Mouse (Mus musculus): ENCODE results near the gene Nelfa.
"Not testable (repeated sequence)": the region's sequence is repeated elsewhere in the genome, so short reads cannot be mapped to it uniquely, and the experiment has no call there.

Gene Nelfa

DNA sequence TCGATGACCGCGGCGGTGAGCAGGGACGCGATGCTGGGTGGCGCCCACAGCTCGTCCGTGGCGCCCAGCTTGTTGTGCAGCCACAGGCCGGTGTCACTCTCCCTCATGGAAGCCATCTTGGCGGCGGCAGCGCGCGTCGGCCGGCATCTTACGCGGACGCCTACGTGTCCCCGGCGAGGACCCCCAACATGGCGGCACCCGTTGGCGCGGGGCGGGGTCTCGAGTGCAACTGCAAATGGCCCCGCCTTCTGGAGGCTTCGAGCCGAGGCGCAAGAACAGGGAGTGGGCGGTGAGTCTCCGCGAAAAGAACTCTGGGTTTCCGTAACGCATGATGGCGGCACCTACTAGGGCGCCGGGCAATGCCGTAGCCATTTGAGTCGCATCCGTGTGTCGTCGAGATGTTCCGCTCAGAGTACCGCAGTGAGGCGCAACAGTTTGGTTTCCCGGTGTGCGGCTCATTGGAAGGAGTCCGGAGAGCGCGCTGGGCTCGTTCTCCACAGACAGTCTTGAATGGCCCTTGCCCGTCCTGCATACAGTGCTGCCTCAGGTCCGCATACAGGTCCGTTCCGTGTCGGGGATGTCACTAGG is at the start of gene Nelfa:
Gene Nelfa, minus strand, starts transcription at position 294 of the 588 bp plus-strand sequence.
- DNase-seq (ENCODE audit: low read depth) = peak; percentile 98

DNA sequence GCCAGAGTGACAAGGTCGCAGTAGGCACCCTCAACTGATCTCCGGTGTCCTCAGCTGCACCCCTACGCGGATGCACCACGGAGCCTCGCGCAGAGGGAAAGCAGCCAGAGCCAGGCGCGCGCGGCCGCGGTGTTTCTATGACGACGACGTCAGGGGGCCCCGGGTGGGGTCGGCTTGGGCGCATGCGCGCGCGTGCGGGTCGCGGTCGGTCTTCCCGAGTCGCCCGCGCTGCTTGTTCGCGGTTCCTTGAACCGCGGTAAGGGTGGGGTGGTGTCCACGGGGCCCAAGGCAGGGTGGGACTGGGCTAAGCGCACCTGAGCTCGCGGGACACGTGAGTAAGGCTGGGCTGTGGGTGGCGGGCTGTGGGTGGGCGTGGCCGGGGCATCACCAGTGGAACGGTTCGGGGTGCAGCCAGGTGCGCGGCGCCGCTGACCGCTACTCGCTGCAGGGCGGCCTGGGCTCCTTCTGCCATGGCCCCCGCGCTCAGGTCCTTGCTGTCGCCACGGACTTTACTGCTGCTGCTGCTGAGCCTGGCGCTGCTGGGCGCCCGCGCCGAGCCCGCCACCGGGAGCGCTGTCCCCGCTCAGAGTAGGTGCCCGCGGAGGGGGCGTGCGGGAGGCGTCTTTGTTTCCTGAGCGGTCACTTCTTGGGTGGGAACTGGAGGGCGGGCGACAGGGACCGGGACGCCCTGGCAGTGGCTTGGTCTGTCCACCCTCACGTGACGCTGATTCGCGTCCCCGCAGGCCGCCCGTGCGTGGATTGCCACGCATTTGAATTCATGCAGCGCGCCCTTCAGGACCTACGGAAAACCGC is 47.3 kb upstream of the Nelfa start, which contains the start of gene Gm1673:
Gene Gm1673, plus strand, starts transcription at position 125 of the 813 bp plus-strand sequence.
- DNase-seq (ENCODE audit: low read depth) = peak; percentile 6

DNA sequence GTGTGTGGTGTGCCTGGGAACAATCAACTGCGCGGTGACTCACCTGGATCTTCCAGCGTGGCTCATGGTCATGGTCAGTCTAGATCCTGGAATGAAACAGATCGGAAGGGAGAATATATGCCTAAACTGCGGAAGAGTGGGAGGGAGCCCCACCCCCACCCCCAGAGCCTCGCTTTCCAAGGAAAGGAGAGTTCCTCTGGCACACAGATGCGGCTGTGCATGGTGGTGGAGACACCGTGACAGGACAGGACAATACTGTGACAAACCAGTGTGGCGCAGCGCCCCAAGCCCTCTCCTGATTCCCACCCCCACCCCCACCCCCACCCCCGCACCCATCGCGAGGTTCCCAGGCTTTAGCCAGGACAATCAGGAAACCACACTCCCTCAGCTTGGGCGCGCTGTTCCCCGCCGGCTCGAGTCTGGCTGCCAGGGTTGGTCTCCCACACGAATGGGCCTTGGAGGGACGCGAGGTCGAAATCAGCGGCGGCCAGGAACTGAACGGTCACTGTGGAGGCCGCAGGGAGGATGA is 46.6 kb upstream of the Nelfa start:
- DNase-seq (ENCODE audit: low read depth) = no peak

DNA sequence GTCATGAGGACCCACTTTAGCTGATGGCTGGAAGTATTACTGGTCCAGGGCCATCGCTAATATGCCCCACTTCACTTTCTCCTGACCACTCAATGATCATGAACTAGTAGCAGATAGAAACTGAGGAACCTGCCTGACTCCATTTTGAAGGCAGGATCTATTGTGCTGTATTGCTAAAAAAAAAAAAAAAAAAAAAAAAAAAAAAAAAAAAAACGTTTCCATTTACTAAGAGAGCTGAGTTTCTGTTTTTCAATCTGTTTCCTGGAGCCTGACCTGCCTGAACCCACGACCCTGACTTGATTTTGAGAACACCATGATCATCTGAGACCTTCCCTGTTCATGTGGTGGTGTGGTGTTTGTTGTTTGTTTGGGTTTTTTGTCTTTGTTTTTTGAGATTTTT is 40.1 kb upstream of the Nelfa start:
- no peak for DNase-seq (ENCODE audit: low read depth)

DNA sequence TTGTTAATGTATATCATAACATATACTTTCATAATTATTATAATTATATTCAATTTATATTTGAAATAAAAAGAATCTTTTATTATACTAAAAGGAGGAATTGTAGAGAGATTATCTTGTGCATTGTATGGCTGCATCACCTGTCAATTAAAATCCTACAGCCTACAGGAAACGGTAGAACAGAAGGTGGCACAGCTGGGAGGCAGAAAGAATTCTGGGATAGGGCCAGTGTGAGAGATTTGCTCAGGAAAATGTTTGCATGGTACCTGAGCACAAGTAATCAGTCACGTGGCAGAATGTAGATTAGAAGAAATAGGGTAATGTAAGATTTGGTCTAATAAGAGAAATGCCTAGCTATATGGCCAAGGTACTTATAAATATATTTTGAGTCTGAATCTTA is 38.5 kb upstream of the Nelfa start:
- no peak for DNase-seq (ENCODE audit: low read depth)

DNA sequence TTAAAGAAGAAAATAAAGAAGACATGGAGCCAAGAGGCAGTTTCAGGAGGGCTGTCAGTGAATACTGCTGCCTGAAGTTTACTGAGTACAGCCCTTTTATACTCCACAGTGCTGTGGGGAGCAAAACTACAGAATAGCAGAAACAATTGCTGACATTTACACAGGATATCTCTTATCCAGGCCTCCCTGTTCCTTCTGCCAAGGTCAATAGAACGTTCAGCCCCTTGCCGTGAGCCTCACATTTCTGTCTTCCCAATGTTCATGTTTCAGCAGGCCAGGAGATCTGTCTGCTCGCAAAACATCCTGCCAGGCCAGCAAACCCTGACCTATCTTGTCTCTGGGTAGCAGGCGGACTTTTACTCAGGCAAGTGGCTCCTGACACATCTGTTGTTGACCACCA is 23.2 kb upstream of the Nelfa start:
- no peak for DNase-seq (ENCODE audit: low read depth)

DNA sequence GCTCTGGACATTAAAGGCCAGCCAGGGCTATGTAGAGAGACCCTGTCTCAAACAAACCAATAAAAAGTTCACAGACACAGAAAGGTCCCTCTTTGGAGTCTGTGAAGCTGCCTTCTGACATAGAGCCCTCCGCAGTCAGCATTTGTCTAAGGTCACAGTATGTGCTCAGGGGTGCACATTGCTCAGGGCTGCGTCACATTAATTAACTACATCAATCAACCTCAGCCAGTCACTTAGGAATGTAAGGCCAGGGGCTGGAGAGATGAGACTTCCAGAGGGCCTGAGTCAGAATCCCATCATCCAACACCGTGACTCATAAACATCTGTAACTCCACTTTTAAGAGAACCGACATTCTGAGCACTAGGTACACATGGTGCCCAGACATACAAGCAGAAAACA is 19.7 kb upstream of the Nelfa start:
- DNase-seq (ENCODE audit: low read depth) = no peak

DNA sequence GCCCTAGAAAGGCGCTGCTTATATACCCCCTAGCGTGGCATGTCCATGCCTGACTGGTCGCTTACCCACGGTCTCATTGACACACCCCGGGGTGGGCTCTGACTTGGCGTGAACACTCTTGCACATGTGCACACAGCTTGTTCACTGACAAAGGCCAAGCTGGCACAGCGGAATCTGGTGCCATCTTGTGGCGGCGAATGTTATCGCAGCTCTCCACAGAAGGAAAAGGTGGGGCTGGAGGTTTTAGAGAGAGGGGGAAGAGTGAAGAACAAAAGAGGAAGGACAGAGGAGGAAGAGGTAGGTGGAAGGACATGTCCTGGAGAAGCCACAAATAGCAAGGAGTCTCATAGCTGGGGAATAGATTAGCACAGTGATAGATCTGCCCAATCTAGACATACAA is 18.1 kb upstream of the Nelfa start:
- peak; percentile 73 for DNase-seq (ENCODE audit: low read depth)

DNA sequence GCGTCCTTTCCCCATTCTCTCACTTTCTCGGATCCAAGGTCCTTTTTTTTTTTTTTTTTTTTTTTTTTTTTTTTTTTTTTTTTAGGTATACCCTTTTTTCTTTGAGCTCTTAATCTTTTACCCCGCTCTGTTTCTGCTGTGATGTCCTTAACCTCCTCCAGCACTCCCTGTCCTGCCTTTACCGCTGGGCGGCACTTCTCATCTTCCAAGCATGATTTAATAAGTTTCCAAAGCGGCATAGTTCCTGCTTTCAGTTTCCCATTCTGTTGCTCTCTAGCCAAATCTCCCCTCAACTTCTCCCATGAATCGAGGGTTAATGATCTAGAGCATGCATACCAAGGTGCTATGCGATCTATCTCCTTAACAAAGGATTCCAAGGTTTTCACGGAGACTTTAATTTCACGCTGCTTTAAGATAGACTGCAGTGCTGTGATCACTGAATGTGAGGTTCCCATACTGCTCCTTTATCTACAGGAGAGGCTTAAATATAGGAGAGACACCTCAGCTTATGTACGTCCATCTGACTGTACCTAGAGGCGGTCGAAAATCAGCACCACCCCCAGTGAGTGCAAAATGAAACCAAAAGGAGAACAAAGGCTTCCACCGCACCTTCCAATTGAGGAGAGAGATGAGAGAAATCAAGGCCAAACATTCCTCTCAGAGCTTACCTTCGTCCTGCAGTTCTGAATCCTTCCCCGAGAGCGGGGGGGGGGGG is 17.4 kb upstream of the Nelfa start:
- DNase-seq (ENCODE audit: low read depth) = no peak

DNA sequence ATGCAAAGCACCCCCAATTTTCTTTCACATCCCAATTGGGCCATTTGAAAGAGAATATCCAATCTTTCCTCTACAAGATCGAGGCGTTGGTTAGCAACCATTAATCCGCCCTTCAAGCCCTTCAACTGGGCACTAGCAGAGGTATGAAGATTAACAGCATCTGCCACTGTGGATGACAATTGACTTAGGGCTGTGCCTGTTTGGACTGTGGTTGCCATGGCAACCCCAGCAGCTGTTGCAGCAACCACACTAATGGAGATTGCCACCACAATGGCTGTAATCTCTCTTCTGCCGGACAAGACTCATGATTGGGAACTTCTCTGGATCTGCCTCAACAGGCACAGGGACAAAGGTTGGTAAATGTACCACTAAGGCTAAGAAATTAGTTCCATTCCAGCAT is 12.1 kb upstream of the Nelfa start:
- no peak for DNase-seq (ENCODE audit: low read depth)

DNA sequence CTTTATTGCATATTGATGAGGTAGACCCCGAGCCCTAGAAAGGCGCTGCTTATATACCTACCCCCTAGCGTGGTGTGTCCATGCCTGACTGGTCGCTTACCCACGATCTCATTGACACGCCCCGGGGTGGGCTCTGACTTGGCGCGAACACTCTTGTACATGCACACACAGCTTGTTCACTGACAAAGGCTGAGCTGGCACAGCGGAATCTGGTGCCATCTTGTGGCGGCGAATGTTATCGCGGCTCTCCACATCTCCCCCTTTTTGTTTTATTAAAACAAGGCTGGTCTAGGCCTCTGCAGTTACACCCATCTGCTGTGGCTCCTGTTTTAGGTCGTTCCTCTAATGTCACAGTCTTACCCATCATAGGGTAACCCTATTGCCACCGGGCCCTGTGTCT is 10.8 kb upstream of the Nelfa start:
- not testable (repeated sequence) for DNase-seq (ENCODE audit: low read depth)

DNA sequence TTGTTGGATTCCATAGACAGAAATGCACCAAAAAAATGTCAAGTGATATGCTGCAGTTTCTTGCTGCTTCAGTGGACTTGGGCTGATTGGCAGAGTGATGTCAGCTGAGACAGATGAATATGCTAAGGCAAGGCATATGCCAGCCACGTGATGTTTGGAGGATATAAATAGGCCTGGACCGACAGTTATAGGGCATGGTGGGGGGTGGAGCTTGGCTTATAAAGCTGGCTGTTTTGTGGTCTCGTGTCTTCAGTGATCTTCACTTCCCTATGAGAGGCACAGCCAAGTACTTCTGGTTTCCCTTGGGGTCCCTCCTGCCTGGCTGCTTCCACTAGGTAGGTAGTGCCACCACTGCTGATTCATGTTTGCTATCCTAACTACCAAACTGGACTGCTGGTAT is 2.2 kb upstream of the Nelfa start:
- DNase-seq (ENCODE audit: low read depth) = no peak

DNA sequence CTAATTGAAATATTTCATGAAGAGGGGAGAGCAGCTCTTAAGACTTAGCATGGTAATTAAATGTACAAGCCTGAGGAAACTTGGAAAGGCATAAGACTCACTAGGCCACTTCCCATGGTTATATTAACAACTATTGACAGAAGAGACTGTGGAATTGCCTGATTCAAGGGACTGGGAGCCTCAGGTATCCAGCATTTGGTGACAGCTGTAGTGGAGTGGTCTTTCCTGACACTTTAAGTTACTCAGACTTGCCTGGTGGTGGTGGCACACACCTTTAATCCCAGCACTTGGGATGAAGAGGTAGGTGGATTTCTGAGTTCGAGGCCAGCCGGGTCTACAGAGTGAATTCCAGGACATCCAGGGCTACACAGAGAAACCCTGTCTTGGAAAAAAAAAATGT is 1.0 kb upstream of the Nelfa start:
- peak; percentile 11 for DNase-seq (ENCODE audit: low read depth)

DNA sequence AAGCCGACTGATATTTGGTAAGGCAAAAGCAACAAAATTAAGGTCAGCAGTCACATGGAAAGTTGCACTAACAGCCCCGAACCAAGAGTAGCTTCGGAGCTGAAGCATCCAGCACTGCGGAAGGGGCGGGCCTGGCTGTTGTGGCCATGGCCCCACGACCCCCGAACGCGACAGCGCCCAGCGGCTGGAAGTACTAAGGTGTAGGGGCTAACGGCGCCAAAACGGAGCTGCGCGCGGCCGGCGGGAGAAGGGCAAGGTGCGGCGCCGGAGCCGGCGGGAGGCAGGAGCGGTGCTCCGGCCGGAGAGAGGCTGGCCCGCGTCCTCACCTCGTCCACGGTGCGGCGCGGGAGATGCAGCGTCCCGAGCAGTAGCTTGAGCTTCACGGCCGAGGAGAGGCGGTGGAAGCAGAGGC is 507 bp downstream of the Nelfa start:
- DNase-seq (ENCODE audit: low read depth) = no peak

DNA sequence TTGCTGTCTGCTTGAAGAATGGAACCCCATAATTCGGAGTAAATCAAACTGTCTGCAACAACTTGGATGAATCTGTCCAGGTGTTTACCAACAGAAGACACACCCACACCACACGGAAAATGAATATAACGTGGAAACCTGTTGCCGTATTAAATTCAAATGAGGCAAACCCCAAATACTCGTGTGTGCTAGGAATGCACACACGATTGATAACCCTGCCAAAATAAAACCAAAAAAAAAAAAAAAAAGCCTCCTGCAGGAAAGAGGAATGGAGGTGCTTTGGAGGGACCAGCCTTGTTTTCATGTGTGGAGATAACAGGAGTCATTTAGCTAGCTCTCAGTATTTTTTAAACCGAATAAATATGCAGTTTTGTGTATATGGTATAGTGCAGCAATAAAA is 1.3 kb downstream of the Nelfa start:
- DNase-seq (ENCODE audit: low read depth) = no peak

DNA sequence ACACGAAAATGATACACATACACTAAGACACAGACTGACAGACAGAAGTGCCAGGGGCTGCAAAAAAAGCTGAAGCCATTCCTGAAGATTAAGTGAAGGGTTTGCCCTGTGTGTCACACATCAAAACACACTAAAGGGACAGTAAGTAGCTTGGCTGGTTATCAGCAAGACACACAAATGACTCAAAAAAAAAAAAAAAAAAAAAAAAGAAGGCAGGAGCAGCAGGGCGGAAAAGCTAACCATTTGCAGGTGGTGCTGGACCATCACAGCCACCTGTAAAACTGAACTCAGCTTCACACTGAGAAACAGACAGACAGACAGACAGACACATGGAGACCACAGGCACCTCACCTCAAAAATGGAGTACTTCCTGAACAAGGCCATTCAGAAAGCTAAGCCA is 2.1 kb downstream of the Nelfa start:
- DNase-seq (ENCODE audit: low read depth) = no peak

DNA sequence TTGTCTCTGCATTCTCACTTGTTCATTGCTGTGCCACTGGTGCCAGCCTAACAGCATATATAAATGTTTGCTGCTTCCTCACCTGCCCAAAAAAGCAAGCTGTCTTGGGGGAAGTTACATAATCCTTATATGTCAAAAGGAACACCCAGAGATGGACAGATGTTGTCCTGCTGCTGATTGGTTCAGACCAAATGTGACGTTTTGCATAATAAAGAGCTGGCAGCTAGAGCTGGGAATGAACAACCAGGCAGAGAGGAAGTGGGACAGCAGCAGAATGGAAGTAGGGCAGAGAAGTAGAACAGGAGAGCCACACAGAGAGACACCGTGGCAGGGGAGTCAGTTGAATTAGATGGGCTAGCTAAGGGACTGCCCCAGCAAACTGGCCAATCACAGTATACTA is 3.8 kb downstream of the Nelfa start:
- no peak for DNase-seq (ENCODE audit: low read depth)

DNA sequence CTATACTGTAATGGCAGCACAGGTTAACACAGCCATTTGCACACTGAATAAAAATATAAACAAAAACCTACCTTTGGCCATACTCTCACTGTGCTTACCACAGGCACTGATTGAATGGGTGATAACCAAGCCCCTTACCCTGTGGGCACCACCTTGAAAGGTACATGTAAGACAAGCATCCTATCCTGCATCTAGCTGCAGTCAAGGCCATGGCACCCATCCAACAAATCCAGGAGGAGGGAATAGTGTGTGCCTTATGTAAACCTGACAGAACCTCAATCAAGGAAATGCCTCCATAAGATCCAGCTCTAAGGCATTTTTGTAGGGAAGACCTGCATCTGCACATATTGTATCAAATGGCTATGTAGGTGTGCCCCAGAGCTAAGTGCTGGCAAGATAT is 10.0 kb downstream of the Nelfa start:
- no peak for DNase-seq (ENCODE audit: low read depth)

DNA sequence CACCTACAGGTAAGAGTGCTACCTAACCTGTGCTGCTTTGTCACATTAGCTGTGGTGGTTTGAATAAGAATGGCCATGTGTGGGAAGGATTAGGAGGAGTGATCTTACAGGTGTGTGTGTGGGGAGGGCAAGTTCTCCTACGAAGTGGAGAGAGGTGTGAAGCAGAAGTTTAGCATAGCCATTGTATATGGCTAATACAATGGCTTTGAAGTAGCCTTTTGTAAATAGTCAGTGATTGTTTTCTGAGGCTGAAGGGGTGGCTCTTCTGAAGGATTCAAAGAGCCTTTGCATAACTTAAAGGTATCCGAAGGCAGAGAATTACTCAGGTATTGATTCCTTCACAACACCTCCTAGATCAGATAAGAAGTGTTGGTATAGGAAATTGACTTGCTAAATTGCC is 13.6 kb downstream of the Nelfa start:
- DNase-seq (ENCODE audit: low read depth) = no peak

DNA sequence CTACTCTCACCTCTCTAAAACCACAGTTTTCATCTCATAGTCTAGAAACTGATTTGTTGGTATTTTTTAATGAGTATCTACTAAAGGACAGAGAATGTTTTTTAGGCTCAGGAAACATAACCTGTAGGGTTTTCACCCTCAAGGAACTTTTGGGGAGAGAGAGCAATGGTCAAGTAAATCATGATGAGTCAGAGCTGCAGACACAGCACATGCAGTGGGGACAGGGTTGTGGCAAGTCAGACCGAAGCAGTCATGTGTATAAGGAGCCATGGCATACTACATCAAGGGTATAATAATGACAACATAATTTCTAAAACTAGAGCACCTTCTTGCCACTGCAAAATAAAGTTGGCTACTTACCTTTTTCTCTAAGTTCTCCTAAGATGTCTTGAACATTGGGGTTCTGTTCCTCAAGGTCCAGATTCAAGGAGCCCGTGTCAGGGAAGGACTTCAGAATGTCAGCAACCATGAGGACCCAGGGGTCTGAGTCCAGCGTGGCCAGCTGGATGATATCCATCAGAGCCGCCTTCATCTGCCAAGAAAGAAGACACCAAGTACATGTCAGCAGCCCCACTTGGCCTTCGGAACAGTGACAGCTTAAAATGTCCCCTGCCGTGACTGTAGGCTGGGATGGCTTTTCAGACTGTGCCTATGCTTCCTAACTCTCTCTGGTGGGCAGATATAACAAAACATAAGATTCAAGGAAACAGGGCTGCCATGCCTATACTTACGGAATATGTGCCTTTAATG is 14.6 kb downstream of the Nelfa start:
- DNase-seq (ENCODE audit: low read depth) = no peak

DNA sequence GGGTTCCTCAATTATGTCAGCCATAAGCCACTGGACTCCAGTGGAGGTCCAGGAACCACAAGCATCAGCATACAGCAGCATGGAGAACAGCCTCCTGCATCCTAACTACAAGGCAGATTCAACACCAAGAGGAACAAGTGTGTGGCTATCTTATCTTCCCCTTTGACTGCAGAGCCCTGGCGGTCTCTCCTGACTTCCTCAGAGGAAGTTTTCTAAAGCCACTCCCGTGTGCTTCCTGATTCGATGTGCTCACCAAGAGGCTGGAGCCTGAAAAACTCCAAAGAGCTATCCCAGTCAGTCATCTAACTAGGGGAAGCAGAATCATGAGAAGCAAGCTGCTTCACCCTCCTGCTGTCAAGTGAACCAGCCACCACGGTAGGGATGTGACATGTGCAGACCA is 15.3 kb downstream of the Nelfa start:
- no peak for DNase-seq (ENCODE audit: low read depth)

DNA sequence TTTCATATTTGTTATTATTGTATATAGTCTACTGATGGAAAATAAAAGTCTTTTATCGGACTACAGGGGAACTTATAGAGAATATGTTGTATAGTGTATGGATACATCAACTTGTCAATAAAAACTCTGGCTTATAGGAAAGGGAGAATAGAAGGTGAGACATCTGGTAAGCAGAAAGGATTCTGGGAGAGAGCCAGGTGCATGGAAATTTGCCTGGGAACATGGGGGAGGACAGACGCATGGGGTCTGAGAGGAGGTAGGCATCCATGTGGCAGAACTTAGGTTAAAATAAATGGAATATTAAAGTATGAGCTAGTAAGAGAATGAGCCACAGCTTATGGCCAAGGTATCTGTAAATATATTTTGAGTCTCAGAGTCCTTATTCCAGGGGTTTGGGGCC is 16.2 kb downstream of the Nelfa start:
- no peak for DNase-seq (ENCODE audit: low read depth)

All from naive thymus-derived CD4-positive, alpha-beta T cell, adult 2 months (primary cell).